Mouse (Mus musculus): ENCODE data around the gene Ubxn2a. TPM values are rescaled to one million over a fixed set of nuclear protein-coding genes. Genes with fewer than 3 reads are reported as not detected.
"Not testable (repeated sequence)": the region's sequence is repeated elsewhere in the genome, so short reads cannot be mapped to it uniquely, and the experiment has no call there.

Gene Ubxn2a
- total RNA-seq (2015; ENCODE audit: low replicate concordance) = 31.4 and 36.4 TPM in 2 replicates
- total RNA-seq (2017; ENCODE audit: low replicate concordance) = 44.9 and 72.6 TPM in 2 replicates

- ATAC-seq (replicated peaks; ENCODE audit: low FRiP score, poor library complexity, severe bottlenecking) = peak; percentile 83
Observed at GRCm38 (mm10) chr12:4906951-4907906, at the start of gene Ubxn2a. Ubxn2a (minus strand) TSS chr12:4907705.

- no peak for ATAC-seq (replicated peaks; ENCODE audit: low FRiP score, poor library complexity, severe bottlenecking)
Observed at GRCm38 (mm10) chr12:4953156-4953555, 45.7 kb upstream of the Ubxn2a start.

- no peak for ATAC-seq (replicated peaks; ENCODE audit: low FRiP score, poor library complexity, severe bottlenecking)
Observed at GRCm38 (mm10) chr12:4952272-4952671, 44.8 kb upstream of the Ubxn2a start.

- no peak for ATAC-seq (replicated peaks; ENCODE audit: low FRiP score, poor library complexity, severe bottlenecking)
Observed at GRCm38 (mm10) chr12:4930820-4931548, 23.5 kb upstream of the Ubxn2a start.

GRCm38 (mm10) chr12:4928197-4928596, 20.7 kb upstream of the Ubxn2a start:
- ATAC-seq (replicated peaks; ENCODE audit: low FRiP score, poor library complexity, severe bottlenecking) = no peak

- ATAC-seq (replicated peaks; ENCODE audit: low FRiP score, poor library complexity, severe bottlenecking) = peak; percentile 63
Observed at GRCm38 (mm10) chr12:4917805-4918591, 10.5 kb upstream of the Ubxn2a start.

- ATAC-seq (replicated peaks; ENCODE audit: low FRiP score, poor library complexity, severe bottlenecking) = peak; percentile 93
Observed at GRCm38 (mm10) chr12:4916994-4917804, 9.7 kb upstream of the Ubxn2a start, which contains the start of gene Atad2b. Atad2b (plus strand) TSS chr12:4917353.

GRCm38 (mm10) chr12:4914944-4915343, 7.4 kb upstream of the Ubxn2a start:
- ATAC-seq (replicated peaks; ENCODE audit: low FRiP score, poor library complexity, severe bottlenecking) = no peak

GRCm38 (mm10) chr12:4914441-4914840, 6.9 kb upstream of the Ubxn2a start:
- ATAC-seq (replicated peaks; ENCODE audit: low FRiP score, poor library complexity, severe bottlenecking) = no peak

- no peak for ATAC-seq (replicated peaks; ENCODE audit: low FRiP score, poor library complexity, severe bottlenecking)
Observed at GRCm38 (mm10) chr12:4911716-4912115, 4.2 kb upstream of the Ubxn2a start.

- ATAC-seq (replicated peaks; ENCODE audit: low FRiP score, poor library complexity, severe bottlenecking) = not testable (repeated sequence)
Observed at GRCm38 (mm10) chr12:4910496-4910895, 3.0 kb upstream of the Ubxn2a start.

- ATAC-seq (replicated peaks; ENCODE audit: low FRiP score, poor library complexity, severe bottlenecking) = no peak
Observed at GRCm38 (mm10) chr12:4908391-4908790, 886 bp upstream of the Ubxn2a start.

- ATAC-seq (replicated peaks; ENCODE audit: low FRiP score, poor library complexity, severe bottlenecking) = no peak
Observed at GRCm38 (mm10) chr12:4906476-4906875, 1.0 kb downstream of the Ubxn2a start.

GRCm38 (mm10) chr12:4905946-4906345, 1.6 kb downstream of the Ubxn2a start:
- ATAC-seq (replicated peaks; ENCODE audit: low FRiP score, poor library complexity, severe bottlenecking) = peak; percentile 61

GRCm38 (mm10) chr12:4898024-4898423, 9.5 kb downstream of the Ubxn2a start:
- no peak for ATAC-seq (replicated peaks; ENCODE audit: low FRiP score, poor library complexity, severe bottlenecking)

- ATAC-seq (replicated peaks; ENCODE audit: low FRiP score, poor library complexity, severe bottlenecking) = no peak
Observed at GRCm38 (mm10) chr12:4889891-4890290, 17.6 kb downstream of the Ubxn2a start.

GRCm38 (mm10) chr12:4889251-4889650, 18.3 kb downstream of the Ubxn2a start:
- ATAC-seq (replicated peaks; ENCODE audit: low FRiP score, poor library complexity, severe bottlenecking) = no peak

GRCm38 (mm10) chr12:4888739-4889138, 18.8 kb downstream of the Ubxn2a start:
- no peak for ATAC-seq (replicated peaks; ENCODE audit: low FRiP score, poor library complexity, severe bottlenecking)

GRCm38 (mm10) chr12:4886581-4886980, 20.9 kb downstream of the Ubxn2a start:
- not testable (repeated sequence) for ATAC-seq (replicated peaks; ENCODE audit: low FRiP score, poor library complexity, severe bottlenecking)
